Mouse (Mus musculus) heart, adult 2 months (tissue): ENCODE results near the gene Tex10.
"Not testable (repeated sequence)": the region's sequence is repeated elsewhere in the genome, so short reads cannot be mapped to it uniquely, and the experiment has no call there.

Experiments used
- CTCF ChIP-seq: fragments of 200-600 bp; IDR thresholded peaks from 2 replicates; pipeline ENCODE4 v1.8.1; 2022; ENCODE audit warnings: antibody characterized with exemption, mild to moderate bottlenecking, moderate library complexity
- POLR2A ChIP-seq: fragments of 200-500 bp; IDR thresholded peaks from 2 replicates; pipeline ENCODE4 v1.6.1; 2011; ENCODE audit warnings: mild to moderate bottlenecking, low read depth, low read length, control low read depth; ENCODE audit not compliant: insufficient read depth

- not testable (repeated sequence) for TF ChIP-seq POLR2A, CTCF
Measured at GRCm38 (mm10) chr4:48405724-48406491, 67.4 kb downstream of the Tex10 start.
